Mouse (Mus musculus) liver, embryonic 14.5 days (tissue): ENCODE results near the gene Vamp5.

Experiments used
- CTCF ChIP-seq: IDR thresholded peaks from 2 replicates; pipeline ENCODE4 v1.5.1; 2016; ENCODE audit warnings: antibody characterized with exemption, low read depth, control low read depth
- EP300 ChIP-seq: IDR thresholded peaks from 2 replicates; pipeline ENCODE4 v1.6.1; 2016; ENCODE audit warnings: antibody characterized with exemption, low read depth

DNA sequence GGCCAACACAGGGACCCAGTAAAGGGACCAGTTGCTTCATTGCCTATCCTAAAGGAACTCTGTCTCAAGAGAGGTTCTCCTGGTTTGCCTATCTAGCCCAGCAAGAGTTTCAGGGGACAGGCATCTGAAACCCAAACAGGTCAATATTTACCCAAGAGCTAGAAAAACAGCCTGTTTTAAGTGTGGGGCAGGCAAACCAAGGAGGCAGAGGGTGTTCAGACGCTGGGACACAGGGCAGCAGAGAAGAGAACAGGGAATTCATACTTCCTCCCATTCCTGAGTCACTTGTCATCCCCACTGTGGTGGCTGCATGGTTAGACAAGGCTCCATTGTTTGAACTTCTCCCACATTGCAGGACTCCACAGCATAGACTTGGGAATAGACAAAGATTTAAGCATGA is 8.7 kb downstream of the Vamp5 start:
- TF ChIP-seq EP300 (no peak), CTCF (no peak)
